Mouse (Mus musculus) effector memory CD4-positive, alpha-beta T cell, adult 5 months (primary cell): ENCODE measurements around the gene Helt. TPM values are rescaled to one million over a fixed set of nuclear protein-coding genes. Genes with fewer than 3 reads are reported as not detected.

Source experiments
- polyA plus RNA-seq: library from polyadenylated mRNA; unstranded; fragments of 100-300 nt; shearing (Covaris generic); gene quantifications from one replicate; pipeline ENCODE4 v1.2.1, GENCODE M21; 2017

Helt gene
- not detected for polyA plus RNA-seq

DNA sequence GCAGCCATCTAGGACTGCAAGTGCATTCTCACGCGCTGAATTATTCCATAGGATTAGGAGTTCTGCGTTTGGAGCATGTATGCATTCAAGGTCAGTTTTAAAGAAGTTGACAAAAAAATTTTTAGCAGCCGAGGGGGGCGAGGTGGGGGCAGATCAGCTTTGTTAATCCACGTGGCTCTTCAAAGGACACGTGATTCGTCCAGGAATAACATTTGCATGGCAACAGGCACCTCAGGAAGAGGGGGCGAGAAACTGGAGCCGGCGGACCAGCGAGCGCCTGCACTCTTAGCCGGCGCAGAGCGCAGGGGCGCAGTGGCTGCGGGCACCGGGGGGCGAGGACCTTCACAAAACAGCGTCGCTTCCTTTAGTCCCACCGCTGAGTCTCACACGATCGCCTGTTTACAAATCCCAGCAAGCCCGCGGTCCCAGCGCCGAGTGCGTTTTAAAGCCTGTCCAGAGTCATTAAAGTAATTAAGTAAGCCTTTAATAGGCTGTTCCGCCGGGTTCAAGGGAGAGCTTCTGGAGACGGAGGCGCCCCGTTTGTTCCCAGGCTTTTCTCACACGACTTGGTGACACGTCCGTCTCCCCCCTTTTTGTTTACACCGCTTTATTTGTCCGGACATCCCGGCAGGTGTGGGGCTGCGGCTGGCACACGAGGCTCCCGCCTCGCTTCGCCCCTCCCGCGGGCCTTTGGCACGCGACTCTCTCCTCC lies at the start of gene Helt:
Gene Helt (minus strand): TSS at position 491 of the 712 bp plus-strand sequence.

Other genes starting within 250 kb of the Helt start
- 13.2 TPM for gene Cfap97, start 142.9 kb downstream of the Helt start, polyA plus RNA-seq
- 21.2 TPM for gene Snx25, start 142.5 kb downstream of the Helt start, polyA plus RNA-seq
- 95.9 TPM for gene Slc25a4, start 83.4 kb downstream of the Helt start, polyA plus RNA-seq
- 18.0 TPM for gene Acsl1, start 176.4 kb upstream of the Helt start, polyA plus RNA-seq